Mouse (Mus musculus) c-Kit-positive CD71-positive TER-119-negative erythroid progenitor cells, embryonic 14.5 days (primary cell): ENCODE measurements around the gene Plcb4.

Source experiments
- DNase-seq: peaks from one replicate; pipeline ENCODE4 v3.0.0-alpha.2; 2013; ENCODE audit warnings: low read depth

Gene Plcb4

GRCm38 (mm10) chr2:135811453-135812101, 152.8 kb downstream of the Plcb4 start:
- no peak for DNase-seq

GRCm38 (mm10) chr2:135812701-135813246, 154.0 kb downstream of the Plcb4 start:
- no peak for DNase-seq

- DNase-seq: no peak
These were observed 161.9 kb downstream of the Plcb4 start for GRCm38 (mm10) chr2:135820691-135821090.

- no peak for DNase-seq
These were observed 164.9 kb downstream of the Plcb4 start for GRCm38 (mm10) chr2:135823690-135824089.

GRCm38 (mm10) chr2:135824757-135825156, 165.9 kb downstream of the Plcb4 start:
- DNase-seq: no peak

GRCm38 (mm10) chr2:135825645-135826044, 166.8 kb downstream of the Plcb4 start:
- DNase-seq: no peak

GRCm38 (mm10) chr2:135826616-135827360, 168.0 kb downstream of the Plcb4 start:
- no peak for DNase-seq

GRCm38 (mm10) chr2:135828446-135828845, 169.6 kb downstream of the Plcb4 start:
- DNase-seq: no peak

GRCm38 (mm10) chr2:135833743-135834142, 174.9 kb downstream of the Plcb4 start:
- no peak for DNase-seq

- no peak for DNase-seq
These were observed 175.6 kb downstream of the Plcb4 start for GRCm38 (mm10) chr2:135834435-135834834.

- DNase-seq: no peak
These were observed 177.1 kb downstream of the Plcb4 start for GRCm38 (mm10) chr2:135835911-135836310.

GRCm38 (mm10) chr2:135836426-135836825, 177.6 kb downstream of the Plcb4 start:
- no peak for DNase-seq

GRCm38 (mm10) chr2:135837730-135838129, 178.9 kb downstream of the Plcb4 start:
- DNase-seq: no peak

GRCm38 (mm10) chr2:135838135-135838534, 179.3 kb downstream of the Plcb4 start:
- no peak for DNase-seq

GRCm38 (mm10) chr2:135838651-135839286, 180.0 kb downstream of the Plcb4 start:
- no peak for DNase-seq

- no peak for DNase-seq
These were observed 184.9 kb downstream of the Plcb4 start for GRCm38 (mm10) chr2:135843721-135844120.

GRCm38 (mm10) chr2:135846903-135847302, 188.1 kb downstream of the Plcb4 start:
- no peak for DNase-seq

- no peak for DNase-seq
These were observed 188.9 kb downstream of the Plcb4 start for GRCm38 (mm10) chr2:135847738-135848137.

- DNase-seq: no peak
These were observed 189.4 kb downstream of the Plcb4 start for GRCm38 (mm10) chr2:135848169-135848568.

- DNase-seq: no peak
These were observed 193.2 kb downstream of the Plcb4 start for GRCm38 (mm10) chr2:135851964-135852363.

GRCm38 (mm10) chr2:135853085-135853484, 194.3 kb downstream of the Plcb4 start:
- no peak for DNase-seq

- no peak for DNase-seq
These were observed 195.2 kb downstream of the Plcb4 start for GRCm38 (mm10) chr2:135854059-135854458.
